Mouse (Mus musculus) heart, postnatal 0 days (tissue): ENCODE data around the gene Suds3.

Experiments
- CTCF ChIP-seq: IDR thresholded peaks from 2 replicates; pipeline ENCODE4 v1.5.1; 2016; ENCODE audit warnings: antibody characterized with exemption, control low read depth, low read depth
- EP300 ChIP-seq: IDR thresholded peaks from 2 replicates; pipeline ENCODE4 v1.6.1; 2016; ENCODE audit warnings: antibody characterized with exemption, low read depth

DNA sequence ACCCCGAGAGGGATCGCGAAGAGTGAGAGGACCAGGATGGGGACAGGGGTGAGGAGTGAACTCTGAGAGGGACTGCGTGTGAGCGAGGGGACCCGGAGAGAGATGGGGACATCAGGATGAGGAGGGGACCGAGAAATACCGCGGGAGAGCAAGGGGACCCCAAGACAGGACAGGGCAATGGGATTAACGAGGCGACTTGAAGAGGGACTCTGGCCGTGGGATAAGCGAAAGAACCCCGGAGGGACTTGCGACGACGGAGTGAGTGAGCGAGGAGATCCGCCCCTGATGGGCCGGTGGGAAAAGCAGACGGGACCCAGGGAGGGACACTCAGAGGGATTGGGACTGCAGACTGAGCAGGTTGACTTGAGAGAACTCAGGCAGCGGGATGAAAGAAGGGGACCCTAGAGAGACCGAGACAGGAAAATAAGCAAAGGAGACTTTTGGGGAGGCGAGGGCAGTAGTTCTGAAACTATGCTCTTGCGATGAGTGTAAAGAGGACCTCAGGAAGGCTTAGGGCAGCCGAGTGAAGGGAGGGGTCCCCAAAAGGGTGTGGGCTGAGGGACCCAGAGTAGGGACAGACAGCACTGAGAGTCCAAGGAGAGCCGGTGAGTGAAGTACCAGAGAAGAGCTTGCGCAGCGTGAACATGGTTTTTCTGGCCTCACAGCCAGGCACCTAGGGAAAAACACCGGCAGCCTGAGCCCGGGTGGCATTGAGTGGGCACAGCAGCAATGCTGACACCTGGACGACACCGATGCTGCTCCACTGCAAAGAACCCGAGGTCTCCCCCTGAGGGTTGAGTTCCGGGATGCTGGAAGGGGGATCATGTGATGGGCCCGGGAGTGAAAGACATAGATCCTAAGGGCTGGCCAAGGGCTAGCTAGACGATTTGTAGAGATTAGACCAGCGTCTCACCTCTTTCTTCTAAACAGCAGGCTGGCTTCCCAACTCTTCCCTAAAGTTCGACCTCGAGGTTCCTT, 4.9 kb upstream of the Suds3 start:
- TF ChIP-seq CTCF (no peak), EP300 (no peak)
